Mouse (Mus musculus) adrenal gland, adult 10 weeks (tissue): ENCODE measurements around the gene Mras. TPM values are rescaled to one million over a fixed set of nuclear protein-coding genes. Genes with fewer than 3 reads are reported as not detected.

ENCODE experiments used
- polyA plus RNA-seq: library from polyadenylated mRNA; stranded (reverse); fragments of 350-450 nt; fragmentation: Illumina TruSeq; extraction: RNeasy Lipid Tissue Mini Kit (QIAGEN cat#74804); gene quantifications from one replicate; pipeline ENCODE4 v1.2.3, GENCODE M21; 2014; ENCODE audit warnings: low read depth, low replicate concordance

The Mras gene
- 25.8 TPM for polyA plus RNA-seq

DNA sequence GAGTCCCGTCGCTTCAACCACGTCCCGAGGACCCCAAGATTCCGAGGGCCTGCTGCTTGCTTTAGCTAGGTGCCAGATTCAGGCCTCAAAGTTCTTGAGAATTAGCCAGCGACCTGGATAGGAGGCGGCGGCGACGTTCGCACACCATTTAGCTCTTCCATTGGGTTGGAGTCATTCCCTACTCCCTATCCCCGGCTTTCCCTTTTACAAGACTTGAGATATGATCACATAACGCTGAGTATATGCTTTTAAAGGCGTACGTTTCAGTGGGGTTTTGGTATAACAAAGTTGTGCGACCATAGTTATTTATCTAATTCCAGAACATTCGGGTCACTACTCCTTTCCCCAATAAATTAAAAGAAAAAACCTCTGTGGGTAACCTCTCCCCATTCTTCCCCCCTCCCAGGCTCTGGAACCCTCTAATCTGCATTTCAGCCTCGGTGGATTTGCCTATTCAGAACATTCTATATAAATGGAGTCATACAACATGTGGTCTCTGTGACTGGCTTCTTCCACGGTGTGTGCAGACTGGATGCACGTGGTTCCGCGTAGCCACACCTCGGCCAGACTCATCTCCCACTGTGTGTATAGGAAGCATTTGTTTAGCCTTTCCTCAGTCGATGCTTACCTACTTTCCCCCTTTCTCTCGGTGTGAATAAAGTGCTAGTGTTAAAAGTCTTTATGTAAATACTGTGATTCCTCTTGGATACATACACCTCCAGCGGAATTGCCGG lies at the start of gene Mras:
Gene Mras, minus strand, starts transcription at position 351 of the 734 bp plus-strand sequence.

DNA sequence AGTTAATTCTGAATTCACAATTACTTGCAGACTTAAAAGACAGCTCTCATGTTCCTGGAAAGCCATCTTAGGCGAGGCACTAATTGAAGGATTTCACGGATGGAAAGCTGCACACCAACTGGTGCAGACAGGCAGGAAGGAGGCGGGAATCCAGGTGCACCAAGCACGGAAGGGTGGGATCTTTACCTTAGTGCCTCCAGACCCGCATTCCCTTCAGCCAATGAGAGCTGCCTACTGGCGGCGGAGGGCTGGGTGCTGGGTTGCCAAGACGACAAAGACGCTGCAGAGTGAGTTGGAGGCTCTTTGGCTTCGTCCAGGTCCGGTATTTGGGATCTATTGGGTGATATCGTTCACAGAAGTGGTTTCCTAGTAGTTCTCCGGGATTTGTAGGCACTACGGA lies 14.0 kb upstream of the Mras start, which contains the start of gene Nme9:
Gene Nme9, plus strand, starts transcription at position 315 of the 400 bp plus-strand sequence.

DNA sequence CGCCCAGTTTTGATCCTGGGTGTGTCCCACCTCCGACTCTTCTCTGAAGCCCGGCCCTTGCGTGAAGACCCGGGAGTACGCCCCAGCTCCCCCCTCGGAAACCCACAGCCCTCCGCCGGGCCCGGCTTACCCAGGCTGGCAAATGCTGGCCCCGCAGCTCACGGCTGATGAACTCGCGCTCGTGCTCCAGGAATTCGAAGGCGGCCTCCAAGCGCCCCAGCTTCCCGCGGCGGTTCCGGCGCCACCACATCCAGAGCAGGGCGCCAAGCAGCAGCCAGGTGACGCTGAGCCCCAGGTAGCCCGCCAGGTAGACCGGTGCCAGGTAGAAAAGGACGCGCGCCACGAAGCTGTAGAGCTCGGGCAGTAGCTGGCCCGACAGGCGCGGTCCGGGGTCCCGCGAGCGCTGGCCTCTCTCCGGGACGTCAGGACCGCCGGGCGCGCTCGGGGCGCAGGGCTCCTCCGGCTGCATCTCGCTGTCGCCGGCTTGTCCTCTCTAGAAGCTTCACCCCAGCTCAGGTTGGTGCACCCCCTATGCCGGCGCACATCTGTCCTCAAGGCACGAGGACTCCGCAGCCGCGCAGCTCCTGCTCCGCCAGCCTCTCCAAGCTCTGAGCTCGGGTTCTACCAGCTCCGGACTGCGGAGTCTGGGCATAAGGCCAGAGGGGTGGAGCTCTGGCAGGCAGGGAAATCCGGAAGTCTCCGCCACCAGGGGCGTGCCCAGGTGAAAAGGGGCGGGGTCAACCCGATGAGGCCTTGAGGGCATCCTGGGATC lies 79.1 kb downstream of the Mras start, which contains the start of gene Esyt3:
Gene Esyt3, minus strand, starts transcription at position 637 of the 772 bp plus-strand sequence.

Other genes starting within 250 kb of the Mras start
- gene Faiml, start 200.1 kb downstream of the Mras start, polyA plus RNA-seq, result not detected
- 29.8 TPM for gene Cep70, start 194.0 kb downstream of the Mras start, polyA plus RNA-seq
- gene Esyt3, start 78.8 kb downstream of the Mras start, polyA plus RNA-seq, result 0.12 TPM
- gene Nme9, start 14.1 kb upstream of the Mras start, polyA plus RNA-seq, result not detected
- gene Armc8, start 131.5 kb upstream of the Mras start, polyA plus RNA-seq, result 60.4 TPM
- gene Dbr1, start 138.4 kb upstream of the Mras start, polyA plus RNA-seq, result 29.5 TPM
- not detected for gene A4gnt, start 175.1 kb upstream of the Mras start, polyA plus RNA-seq
- gene Dzip1l, start 192.1 kb upstream of the Mras start, polyA plus RNA-seq, result 1.3 TPM